ENCODE assay signal across 8 mouse cellular contexts in the genomic region with DNA sequence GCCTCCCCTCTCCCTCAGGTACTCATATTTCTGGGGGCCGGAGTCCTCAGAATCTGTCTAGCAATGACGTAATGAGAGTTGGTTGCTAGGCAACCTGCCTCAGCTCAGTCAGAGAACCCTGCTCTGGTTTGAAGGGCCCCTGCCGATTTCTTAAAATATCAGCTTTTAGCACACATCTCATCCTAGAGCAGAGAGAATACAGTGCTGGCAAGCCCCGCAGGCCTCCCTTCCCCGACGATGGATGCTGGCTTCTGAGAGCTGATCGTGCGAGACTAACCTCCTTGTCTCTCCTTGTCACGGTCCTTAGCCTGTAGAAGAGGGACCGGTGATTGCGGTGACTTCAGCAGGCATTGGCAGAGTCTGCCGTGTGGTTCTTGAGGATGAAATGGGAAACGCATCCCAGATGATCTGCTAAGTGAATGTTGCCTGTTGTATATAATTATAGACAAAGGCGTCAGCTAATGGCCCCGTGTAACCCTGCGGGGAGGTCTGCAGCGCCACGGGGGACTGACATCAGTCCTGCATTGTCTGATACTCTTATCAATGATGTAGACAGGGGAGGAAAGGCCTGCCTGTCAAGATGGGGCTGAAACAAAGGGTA.
DNase-seq lines count a peak whose midpoint lies in the region; ATAC-seq and TF ChIP-seq lines count a peak whose summit lies in the region.

No protein-coding gene starts in this region.

- H3K27me3 ChIP-seq in cerebellum, adult 2 months (ENCODE audit: control insufficient read depth, insufficient read depth, low read length): peaks cover 2% of the 10 kb centered on the region; the same call in 1 of the 2 replicates
- H3K27me3 ChIP-seq in forebrain, embryonic 16.5 days (replicated peaks; ENCODE audit: control insufficient read depth, insufficient read depth, low read length): no peaks in the 10 kb centered on the region; the same call in 1 of the 2 replicates
- peaks cover 15% of the 10 kb centered on the region; the same call in 1 of the 2 replicates for H3K27me3 ChIP-seq in neural tube, embryonic 12.5 days (replicated peaks)

- 25% methylated on average over 18 of the region's 18 CpGs for WGBS in cerebellum, adult 2 months
- WGBS in forebrain, embryonic 16.5 days: 2% methylated on average over 18 of the region's 18 CpGs
- WGBS in neural tube, embryonic 12.5 days: 12% methylated on average over 18 of the region's 18 CpGs

- no peaks in the 10 kb centered on the region for H3K36me3 ChIP-seq in forebrain, embryonic 16.5 days (ENCODE audit: control insufficient read depth, insufficient read depth)
- no peaks in the 10 kb centered on the region for H3K36me3 ChIP-seq in neural tube, embryonic 12.5 days

- H3K4me2 ChIP-seq in forebrain, embryonic 16.5 days (ENCODE audit: low read length): peak overlapping the region; percentile 39
- peak overlapping the region; percentile 26 for H3K4me2 ChIP-seq in neural tube, embryonic 12.5 days (replicated peaks)

- TF ChIP-seq CTCF in cerebellum, adult 2 months (IDR thresholded peaks at IDR 0.05; ENCODE audit: borderline replicate concordance, insufficient read depth, low read depth, low read length): no peak

- H3K27ac ChIP-seq in cerebellum, adult 2 months (ENCODE audit: insufficient read depth, low read length): no peak overlapping the region
- H3K27ac ChIP-seq in forebrain, embryonic 16.5 days (ENCODE audit: low read length): peak overlapping the region; percentile 95
- H3K27ac ChIP-seq in neural tube, embryonic 12.5 days: peak overlapping the region; percentile 57; the same call in 1 of the 2 replicates

- H3K4me3 ChIP-seq in cerebellum, adult 2 months (replicated peaks; ENCODE audit: insufficient read depth, low read depth, low read length): no peak overlapping the region
- H3K4me3 ChIP-seq in forebrain, embryonic 16.5 days (replicated peaks; ENCODE audit: low read length): no peak overlapping the region
- H3K4me3 ChIP-seq in neural tube, embryonic 12.5 days: no peak overlapping the region

- peak overlapping the region; percentile 61 for H3K9ac ChIP-seq in forebrain, embryonic 16.5 days (replicated peaks; ENCODE audit: low read depth, low read length)
- 0 out of 2 replicates have a peak overlapping the region, but pooled peaks have one; percentile 1 for H3K9ac ChIP-seq in neural tube, embryonic 12.5 days

- peak; percentile 34 to 41 for DNase-seq in cerebellum, adult 2 months
- DNase-seq in cerebellum, adult 11-12 months: no peak
- DNase-seq in layer of hippocampus, postnatal 36 days: peak; percentile 43 to 48
- no peak for DNase-seq in lung, postnatal 10 days
- DNase-seq in urinary bladder, adult 2 months (ENCODE audit: low spot score): no peak
- no peak for DNase-seq in adrenal gland, postnatal 25 days

- H3K9me3 ChIP-seq in forebrain, embryonic 16.5 days (ENCODE audit: control insufficient read depth, low read length): no peaks in the 10 kb centered on the region
- no peaks in the 10 kb centered on the region for H3K9me3 ChIP-seq in neural tube, embryonic 12.5 days

- TF ChIP-seq POLR2A in cerebellum, adult 2 months (IDR thresholded peaks at IDR 0.05; ENCODE audit: borderline replicate concordance, insufficient read depth, low read length): no peak

- H3K4me1 ChIP-seq in cerebellum, adult 2 months (ENCODE audit: control insufficient read depth, insufficient read depth, low read length): peaks cover 10% of the 10 kb centered on the region
- H3K4me1 ChIP-seq in forebrain, embryonic 16.5 days (replicated peaks; ENCODE audit: control insufficient read depth, insufficient read depth, low read length): peaks cover 63% of the 10 kb centered on the region
- peaks cover 70% of the 10 kb centered on the region for H3K4me1 ChIP-seq in neural tube, embryonic 12.5 days

- ATAC-seq in forebrain, embryonic 16.5 days: peak; percentile 60
- peak; percentile 51 for ATAC-seq in neural tube, embryonic 12.5 days (ENCODE audit: low FRiP score, low read depth)

Comparison
In these comparisons a context has a peak if more than half of its experiments do, and no peak if none do; other contexts are left out.
1. DNase-seq: peak in cerebellum, adult 2 months (2 of 2) and layer of hippocampus, postnatal 36 days (2 of 2); none in cerebellum, adult 11-12 months (single experiment), lung, postnatal 10 days (single experiment), urinary bladder, adult 2 months (single experiment) and adrenal gland, postnatal 25 days (single experiment).